Mouse (Mus musculus) lung, adult 2 months (tissue): ENCODE results near the gene Sh2d1a. TPM values are rescaled to one million over a fixed set of nuclear protein-coding genes. Genes with fewer than 3 reads are reported as not detected.

ENCODE experiments used
- DNase-seq: peaks from one replicate; pipeline ENCODE4 v3.0.0; 2022
- H3K4me1 ChIP-seq: fragments of 200-500 bp; 2 replicates; pipeline ENCODE4 v1.6.1; 2011; ENCODE audit warnings: low read length; ENCODE audit not compliant: control insufficient read depth, insufficient read depth
- H3K4me3 ChIP-seq: fragments of 200-500 bp; replicated peaks from 2 replicates; pipeline ENCODE3; 2011; ENCODE audit warnings: low read depth, mild to moderate bottlenecking, control low read depth, low read length; ENCODE audit errors: extremely low read depth
- CTCF ChIP-seq: fragments of 200-500 bp; IDR thresholded peaks from 2 replicates; pipeline ENCODE4 v1.5.1; 2011; ENCODE audit warnings: mild to moderate bottlenecking, low read length, control low read depth; ENCODE audit not compliant: insufficient read depth
- POLR2A ChIP-seq: fragments of 200-500 bp; IDR thresholded peaks from 2 replicates; pipeline ENCODE4 v1.6.1; 2011; ENCODE audit warnings: low read depth, mild to moderate bottlenecking, control low read depth, low read length, borderline replicate concordance; ENCODE audit errors: extremely low read depth
- WGBS: fragments of 180-500 bp; shearing (Covaris S2); methylation state at CpG from one replicate; pipeline ENCODE4 v1.1.7; 2018; 5-methylcytosine and 5-hydroxymethylcytosine counted together
- polyA plus RNA-seq: library from polyadenylated mRNA; depleted of rRNA; stranded (reverse); fragments of >200 nt; gene quantifications from 2 replicates; pipeline ENCODE4 v1.2.3, GENCODE M21; 2012; rRNA removed

Sh2d1a gene
- 0.50 and 0.82 TPM in 2 replicates for polyA plus RNA-seq

GRCm38 (mm10) chrX:42502291-42503043 is at the start of gene Sh2d1a:
TSS of gene Sh2d1a (plus strand) at chrX:42502453.
- TF ChIP-seq POLR2A (no peak), CTCF (no peak)
- peak within 1 kb of the TSS; percentile 32 for H3K4me3 ChIP-seq
- no peak for DNase-seq
- no peaks in the 10 kb centered on the region for H3K4me1 ChIP-seq
- WGBS = 72% methylated on average over 13 of the region's 13 CpGs

GRCm38 (mm10) chrX:42453001-42453400 is 49.3 kb upstream of the Sh2d1a start:
- Histone ChIP-seq H3K4me3 (no peak overlapping the region), H3K4me1 (no peaks in the 10 kb centered on the region)
- DNase-seq = no peak
- 58% methylated on average over 1 of the region's 1 CpGs for WGBS
- TF ChIP-seq CTCF (no peak), POLR2A (no peak)

GRCm38 (mm10) chrX:42454533-42454932 is 47.7 kb upstream of the Sh2d1a start:
- 77% methylated on average over 7 of the region's 7 CpGs for WGBS
- TF ChIP-seq POLR2A (no peak), CTCF (no peak)
- H3K4me1 ChIP-seq = no peaks in the 10 kb centered on the region
- H3K4me3 ChIP-seq = no peak overlapping the region
- no peak for DNase-seq

GRCm38 (mm10) chrX:42489446-42489845 is 12.8 kb upstream of the Sh2d1a start, which contains the start of gene Tex13c2:
TSS of gene Tex13c2 (plus strand) at chrX:42489691.
- WGBS = 87% methylated on average over 16 of the region's 16 CpGs
- no peaks in the 10 kb centered on the region for H3K4me1 ChIP-seq
- H3K4me3 ChIP-seq = no peak within 1 kb of the TSS
- no peak for DNase-seq
- TF ChIP-seq CTCF (no peak), POLR2A (no peak)

- no peak for TF ChIP-seq POLR2A
- TF ChIP-seq CTCF = no peak
- WGBS = 93% methylated on average over 8 of the region's 8 CpGs
- DNase-seq = no peak
- Histone ChIP-seq H3K4me3 (no peak overlapping the region), H3K4me1 (no peaks in the 10 kb centered on the region)
Observed at GRCm38 (mm10) chrX:42490336-42490735, 11.9 kb upstream of the Sh2d1a start.

- no peak for DNase-seq
- H3K4me3 ChIP-seq = no peak overlapping the region
- H3K4me1 ChIP-seq = no peaks in the 10 kb centered on the region
- TF ChIP-seq CTCF = no peak
- no peak for TF ChIP-seq POLR2A
Observed at GRCm38 (mm10) chrX:42500538-42500937, 1.7 kb upstream of the Sh2d1a start.

GRCm38 (mm10) chrX:42511105-42511504 is 8.9 kb downstream of the Sh2d1a start:
- DNase-seq = no peak
- TF ChIP-seq CTCF = no peak
- TF ChIP-seq POLR2A = no peak
- Histone ChIP-seq H3K4me1 (no peaks in the 10 kb centered on the region), H3K4me3 (no peak overlapping the region)
- WGBS = 66% methylated on average over 2 of the region's 2 CpGs

- H3K4me3 ChIP-seq = no peak overlapping the region
- no peaks in the 10 kb centered on the region for H3K4me1 ChIP-seq
- DNase-seq = no peak
- TF ChIP-seq CTCF (peak; percentile 32; the same call in 1 of the 2 replicates), POLR2A (no peak)
Observed at GRCm38 (mm10) chrX:42512567-42512966, 10.3 kb downstream of the Sh2d1a start.

GRCm38 (mm10) chrX:42522868-42523267 is 20.6 kb downstream of the Sh2d1a start:
- WGBS = 83% methylated on average over 2 of the region's 2 CpGs
- TF ChIP-seq CTCF (no peak), POLR2A (no peak)

GRCm38 (mm10) chrX:42530703-42531102 is 28.4 kb downstream of the Sh2d1a start:
- TF ChIP-seq POLR2A (no peak), CTCF (no peak)
- WGBS = 76% methylated on average over 4 of the region's 4 CpGs
- H3K4me3 ChIP-seq = no peak overlapping the region
- H3K4me1 ChIP-seq = no peaks in the 10 kb centered on the region
- no peak for DNase-seq

More at GRCm38 (mm10) chrX:42522868-42523267, 20.6 kb downstream of the Sh2d1a start:
- Histone ChIP-seq H3K4me1 (no peaks in the 10 kb centered on the region), H3K4me3 (no peak overlapping the region)
- no peak for DNase-seq
